Mouse (Mus musculus): Measurements from ENCODE around the gene Urgcp. TPM values are rescaled to one million over a fixed set of nuclear protein-coding genes. Genes with fewer than 3 reads are reported as not detected.
"Not testable (repeated sequence)": the region's sequence is repeated elsewhere in the genome, so short reads cannot be mapped to it uniquely, and the experiment has no call there.

The Urgcp gene
- not detected in 2 replicates for polyA plus RNA-seq (2012; ENCODE audit: insufficient read depth, insufficient read length, low replicate concordance, missing spikeins)

DNA sequence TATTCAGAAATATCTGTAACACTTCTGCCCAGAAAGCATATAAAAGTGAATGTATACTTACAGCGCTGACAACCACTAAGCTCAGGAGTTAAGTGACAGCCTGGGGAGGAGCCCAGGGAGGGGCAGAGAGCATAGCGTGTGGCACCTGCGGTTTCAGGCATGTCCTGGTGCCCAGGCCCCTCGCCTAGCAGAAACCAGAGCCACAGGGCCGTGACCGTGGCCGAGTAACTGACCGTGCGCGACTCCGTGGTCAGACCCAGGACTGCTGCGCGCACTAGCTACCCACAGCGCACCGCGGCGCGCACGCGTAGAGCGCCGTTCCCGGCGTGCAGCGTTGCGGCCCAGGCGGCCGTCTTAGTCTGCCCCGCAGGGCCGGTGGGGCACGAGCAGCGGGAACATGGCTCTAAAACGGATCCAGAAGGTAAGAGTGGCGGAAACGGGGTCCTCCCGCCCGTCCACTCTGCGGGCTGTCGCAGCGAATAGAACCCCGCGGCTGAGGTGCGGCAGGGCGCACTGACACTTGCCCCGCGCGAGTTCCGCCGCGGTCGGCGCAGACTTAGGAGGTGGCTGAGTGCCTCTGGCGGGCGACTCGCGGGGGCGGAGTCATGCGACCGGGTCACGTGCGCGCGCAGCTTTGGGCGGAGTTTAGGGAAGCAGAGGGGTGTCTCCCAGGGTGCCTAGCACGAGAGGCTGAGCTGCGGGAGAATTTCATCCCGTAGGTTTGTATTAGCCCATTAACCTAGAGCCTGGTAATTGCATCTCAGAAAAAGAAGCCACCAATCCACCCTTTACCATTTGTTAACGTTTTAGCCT is at the start of gene Urgcp:
Gene Urgcp, minus strand, starts transcription at position 557 of the 813 bp plus-strand sequence.
- under 1% methylated on average over 68 of the region's 68 CpGs for WGBS

GRCm38 (mm10) chr11:5809487-5809886 is 47.3 kb upstream of the Urgcp start:
- WGBS: 94% methylated on average over 4 of the region's 4 CpGs
- H3K27ac ChIP-seq (ENCODE audit: insufficient read depth, low read depth, low read length); H3K4me1 ChIP-seq (ENCODE audit: control insufficient read depth, insufficient read depth, low read length); H3K4me3 ChIP-seq (ENCODE audit: insufficient read depth, low read depth, low read length): not testable (repeated sequence)

More for the DNA sequence above, at the start of gene Urgcp:
- Histone ChIP-seq H3K4me1 (ENCODE audit: control insufficient read depth, insufficient read depth, low read length) (0 out of 2 replicates have a peak, but pooled peaks cover 2% of the 10 kb centered on the region), H3K27ac (ENCODE audit: insufficient read depth, low read depth, low read length) (peak within 1 kb of the TSS; percentile 96), H3K4me3 (ENCODE audit: insufficient read depth, low read depth, low read length) (peak within 1 kb of the TSS; percentile 98)
- TF ChIP-seq CTCF (IDR thresholded peaks at IDR 0.05; ENCODE audit: insufficient read depth, low read depth, low read length) (no peak), POLR2A (IDR thresholded peaks at IDR 0.05; ENCODE audit: insufficient read depth, low read depth, low read length) (peak; percentile 99)

GRCm38 (mm10) chr11:5807956-5808355 is 45.8 kb upstream of the Urgcp start:
- Histone ChIP-seq H3K4me1 (ENCODE audit: control insufficient read depth, insufficient read depth, low read length) (peaks cover 8% of the 10 kb centered on the region; the same call in 1 of the 2 replicates), H3K4me3 (ENCODE audit: insufficient read depth, low read depth, low read length) (no peak overlapping the region), H3K27ac (ENCODE audit: insufficient read depth, low read depth, low read length) (no peak overlapping the region)
- TF ChIP-seq CTCF (IDR thresholded peaks at IDR 0.05; ENCODE audit: insufficient read depth, low read depth, low read length) (no peak), POLR2A (IDR thresholded peaks at IDR 0.05; ENCODE audit: insufficient read depth, low read depth, low read length) (no peak)
- 82% methylated on average over 9 of the region's 9 CpGs for WGBS

GRCm38 (mm10) chr11:5805711-5806110 is 43.5 kb upstream of the Urgcp start:
- WGBS: 88% methylated on average over 3 of the region's 3 CpGs
- no peak overlapping the region for H3K27ac ChIP-seq (ENCODE audit: insufficient read depth, low read depth, low read length)

GRCm38 (mm10) chr11:5804174-5804573 is 42.0 kb upstream of the Urgcp start:
- Histone ChIP-seq H3K27ac (ENCODE audit: insufficient read depth, low read depth, low read length) (no peak overlapping the region), H3K4me1 (ENCODE audit: control insufficient read depth, insufficient read depth, low read length) (peaks cover 9% of the 10 kb centered on the region; the same call in 1 of the 2 replicates), H3K4me3 (ENCODE audit: insufficient read depth, low read depth, low read length) (no peak overlapping the region)
- TF ChIP-seq CTCF (IDR thresholded peaks at IDR 0.05; ENCODE audit: insufficient read depth, low read depth, low read length): no peak
- no peak for TF ChIP-seq POLR2A (IDR thresholded peaks at IDR 0.05; ENCODE audit: insufficient read depth, low read depth, low read length)
- WGBS: 73% methylated on average over 5 of the region's 5 CpGs

More at GRCm38 (mm10) chr11:5805711-5806110, 43.5 kb upstream of the Urgcp start:
- TF ChIP-seq POLR2A (IDR thresholded peaks at IDR 0.05; ENCODE audit: insufficient read depth, low read depth, low read length): no peak
- no peak for TF ChIP-seq CTCF (IDR thresholded peaks at IDR 0.05; ENCODE audit: insufficient read depth, low read depth, low read length)
- Histone ChIP-seq H3K4me1 (ENCODE audit: control insufficient read depth, insufficient read depth, low read length) (peaks cover 9% of the 10 kb centered on the region; the same call in 1 of the 2 replicates), H3K4me3 (ENCODE audit: insufficient read depth, low read depth, low read length) (no peak overlapping the region)

GRCm38 (mm10) chr11:5803551-5803981 is 41.4 kb upstream of the Urgcp start, which contains the start of gene Pgam2:
Pgam2 (minus strand) TSS chr11:5803733.
- 52% methylated on average over 8 of the region's 8 CpGs for WGBS
- TF ChIP-seq CTCF (IDR thresholded peaks at IDR 0.05; ENCODE audit: insufficient read depth, low read depth, low read length) (no peak), POLR2A (IDR thresholded peaks at IDR 0.05; ENCODE audit: insufficient read depth, low read depth, low read length) (no peak)
- Histone ChIP-seq H3K27ac (ENCODE audit: insufficient read depth, low read depth, low read length) (no peak within 1 kb of the TSS), H3K4me1 (ENCODE audit: control insufficient read depth, insufficient read depth, low read length) (peaks cover 9% of the 10 kb centered on the region; the same call in 1 of the 2 replicates), H3K4me3 (ENCODE audit: insufficient read depth, low read depth, low read length) (no peak within 1 kb of the TSS)

- H3K4me1 ChIP-seq (ENCODE audit: control insufficient read depth, insufficient read depth, low read length): peaks cover 9% of the 10 kb centered on the region; the same call in 1 of the 2 replicates
- WGBS: 75% methylated on average over 8 of the region's 8 CpGs
- no peak for TF ChIP-seq POLR2A (IDR thresholded peaks at IDR 0.05; ENCODE audit: insufficient read depth, low read depth, low read length)
- TF ChIP-seq CTCF (IDR thresholded peaks at IDR 0.05; ENCODE audit: insufficient read depth, low read depth, low read length): no peak
- no peak overlapping the region for H3K4me3 ChIP-seq (ENCODE audit: insufficient read depth, low read depth, low read length)
- no peak overlapping the region for H3K27ac ChIP-seq (ENCODE audit: insufficient read depth, low read depth, low read length)
Observed at GRCm38 (mm10) chr11:5802457-5803217, 40.5 kb upstream of the Urgcp start.

GRCm38 (mm10) chr11:5802005-5802404 is 39.8 kb upstream of the Urgcp start:
- peaks cover 9% of the 10 kb centered on the region; the same call in 1 of the 2 replicates for H3K4me1 ChIP-seq (ENCODE audit: control insufficient read depth, insufficient read depth, low read length)
- TF ChIP-seq POLR2A (IDR thresholded peaks at IDR 0.05; ENCODE audit: insufficient read depth, low read depth, low read length) (no peak), CTCF (IDR thresholded peaks at IDR 0.05; ENCODE audit: insufficient read depth, low read depth, low read length) (no peak)
- no peak overlapping the region for H3K27ac ChIP-seq (ENCODE audit: insufficient read depth, low read depth, low read length)
- H3K4me3 ChIP-seq (ENCODE audit: insufficient read depth, low read depth, low read length): no peak overlapping the region
- WGBS: 72% methylated on average over 12 of the region's 12 CpGs
